Mouse (Mus musculus) liver, postnatal 0 days (tissue): ENCODE measurements at regions not wholly inside any gene's neighbourhood (a gene's known extent, or its start where the extent isn't known, plus 50 kb on each side); places are given as distances from the start of the nearest gene placed in this dataset.

Experiments
- ATAC-seq: fragments of 200-750 bp; cut with Nextera tagmentation; 2 replicates; pipeline ENCODE4 v1.8.0; 2017; ENCODE audit warnings: mild to moderate bottlenecking, moderate library complexity
- DNase-seq: peaks from one replicate; pipeline ENCODE4 v3.0.0-alpha.2; 2016
- H3K27ac ChIP-seq: fragments of 300-500 bp; sonication (generic); 2 replicates; pipeline ENCODE4 v1.5.1; 2014; ENCODE audit warnings: antibody characterized with exemption, moderate library complexity, mild to moderate bottlenecking, low read depth
- H3K27me3 ChIP-seq: fragments of 300-500 bp; sonication (generic); 2 replicates; pipeline ENCODE4 v1.6.1; 2014; ENCODE audit warnings: low read length, control low read depth, mixed read lengths; ENCODE audit not compliant: insufficient read depth
- H3K36me3 ChIP-seq: fragments of 300-500 bp; sonication (generic); replicated peaks from 2 replicates; pipeline ENCODE4 v1.6.1; 2014; ENCODE audit warnings: mild to moderate bottlenecking, control low read depth, low read length, moderate library complexity, mixed read lengths; ENCODE audit not compliant: insufficient read depth
- H3K4me1 ChIP-seq: fragments of 300-500 bp; sonication (generic); 2 replicates; pipeline ENCODE4 v1.6.1; 2014; ENCODE audit warnings: antibody characterized with exemption, mild to moderate bottlenecking, control low read depth; ENCODE audit not compliant: insufficient read depth
- H3K4me2 ChIP-seq: fragments of 300-500 bp; sonication (generic); 2 replicates; pipeline ENCODE4 v1.6.1; 2014; ENCODE audit warnings: low read depth, mild to moderate bottlenecking, low read length, moderate library complexity, mixed read lengths
- H3K4me3 ChIP-seq: fragments of 300-500 bp; sonication (generic); 2 replicates; pipeline ENCODE4 v1.5.1; 2014; ENCODE audit warnings: low read depth, low read length
- H3K9ac ChIP-seq: fragments of 300-500 bp; sonication (generic); replicated peaks from 2 replicates; pipeline ENCODE4 v1.6.1; 2014; ENCODE audit warnings: mild to moderate bottlenecking, moderate library complexity
- H3K9me3 ChIP-seq: fragments of 300-500 bp; sonication (generic); 2 replicates; pipeline ENCODE4 v1.6.1; 2016; ENCODE audit warnings: mild to moderate bottlenecking, control low read depth, low read length, mixed read lengths
- CTCF ChIP-seq: sonication (generic); IDR thresholded peaks from 2 replicates; pipeline ENCODE4 v1.5.1; 2016; ENCODE audit warnings: antibody characterized with exemption, low read depth
- EP300 ChIP-seq: IDR thresholded peaks from 2 replicates; pipeline ENCODE4 v1.6.1; 2016; ENCODE audit warnings: antibody characterized with exemption, low read depth, mild to moderate bottlenecking
- WGBS: fragments of 180-500 bp; shearing (Covaris S2); extraction: QIAGEN DNeasy Blood & Tissue Kit; methylation state at CpG from one replicate; pipeline ENCODE4 v1.1.7; 2014; ENCODE audit not compliant: insufficient replicate concordance; 5-methylcytosine and 5-hydroxymethylcytosine counted together

- no peak overlapping the region for H3K27ac ChIP-seq
- no peaks in the 10 kb centered on the region for H3K36me3 ChIP-seq
- no peak overlapping the region for H3K9ac ChIP-seq
- H3K4me2 ChIP-seq, result no peak overlapping the region
- ATAC-seq, result no peak
- TF ChIP-seq CTCF (no peak), EP300 (no peak)
- WGBS, result 80% methylated on average over 3 of the region's 3 CpGs
- H3K4me3 ChIP-seq, result no peak overlapping the region
- peaks cover 3% of the 10 kb centered on the region; the same call in 1 of the 2 replicates for H3K9me3 ChIP-seq
- DNase-seq, result no peak
- no peaks in the 10 kb centered on the region for H3K4me1 ChIP-seq
- no peaks in the 10 kb centered on the region for H3K27me3 ChIP-seq
Observed at GRCm38 (mm10) chr7:134436917-134437316, 51.5 kb upstream of the D7Ertd443e start.

GRCm38 (mm10) chr7:134439281-134439680 lies 53.8 kb upstream of the D7Ertd443e start:
- Histone ChIP-seq H3K4me3 (no peak overlapping the region), H3K4me1 (no peaks in the 10 kb centered on the region), H3K9ac (no peak overlapping the region), H3K9me3 (peaks cover 3% of the 10 kb centered on the region; the same call in 1 of the 2 replicates), H3K36me3 (no peaks in the 10 kb centered on the region), H3K4me2 (no peak overlapping the region), H3K27ac (no peak overlapping the region), H3K27me3 (no peaks in the 10 kb centered on the region)
- 80% methylated on average over 5 of the region's 5 CpGs for WGBS
- no peak for TF ChIP-seq CTCF
- TF ChIP-seq EP300, result no peak
- DNase-seq (no peak), ATAC-seq (no peak)

DNA sequence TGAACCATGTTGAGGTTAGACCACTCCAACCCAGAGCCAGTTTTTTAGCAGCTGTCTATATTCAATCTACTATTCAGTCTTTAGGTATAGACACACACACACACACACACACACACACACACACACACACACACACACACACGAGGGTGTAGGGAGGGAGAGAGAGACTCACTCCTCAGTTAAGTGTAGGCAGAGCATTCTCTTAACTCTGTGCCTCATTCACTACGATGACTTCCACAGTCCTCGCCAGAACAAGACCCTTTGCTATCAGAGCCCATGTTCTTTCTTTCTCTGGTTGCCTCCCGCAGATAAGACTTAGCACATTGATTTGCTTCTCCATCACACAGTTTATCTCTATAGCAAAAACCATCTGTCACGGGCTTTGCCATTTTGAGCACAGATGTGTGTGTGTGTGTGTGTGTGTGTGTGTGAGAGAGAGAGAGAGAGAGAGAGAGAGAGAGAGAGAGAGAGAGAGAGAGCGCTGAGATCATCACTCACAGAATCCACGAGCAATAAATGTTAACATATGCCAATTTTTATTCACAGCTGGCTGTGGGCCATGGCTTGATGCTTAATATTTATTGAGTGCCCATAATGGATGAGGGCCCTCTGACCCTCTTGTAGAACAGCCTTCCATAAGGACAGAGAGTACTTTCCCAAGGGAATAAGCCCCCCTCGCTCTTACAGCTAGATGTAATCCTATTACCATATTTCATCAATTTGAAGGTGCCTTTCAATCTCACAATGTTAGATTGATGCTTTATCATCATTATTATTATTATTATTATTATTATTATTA lies 59.7 kb upstream of the D7Ertd443e start:
- 57% methylated on average over 8 of the region's 8 CpGs for whole genome bisulfite sequencing
- Histone ChIP-seq H3K9ac (no peak overlapping the region), H3K9me3 (no peaks in the 10 kb centered on the region), H3K4me3 (no peak overlapping the region), H3K36me3 (no peaks in the 10 kb centered on the region), H3K27ac (no peak overlapping the region), H3K4me1 (no peaks in the 10 kb centered on the region), H3K27me3 (no peaks in the 10 kb centered on the region), H3K4me2 (no peak overlapping the region)
- DNase-seq (no peak), ATAC-seq (no peak)
- TF ChIP-seq EP300 (no peak), CTCF (no peak)

DNA sequence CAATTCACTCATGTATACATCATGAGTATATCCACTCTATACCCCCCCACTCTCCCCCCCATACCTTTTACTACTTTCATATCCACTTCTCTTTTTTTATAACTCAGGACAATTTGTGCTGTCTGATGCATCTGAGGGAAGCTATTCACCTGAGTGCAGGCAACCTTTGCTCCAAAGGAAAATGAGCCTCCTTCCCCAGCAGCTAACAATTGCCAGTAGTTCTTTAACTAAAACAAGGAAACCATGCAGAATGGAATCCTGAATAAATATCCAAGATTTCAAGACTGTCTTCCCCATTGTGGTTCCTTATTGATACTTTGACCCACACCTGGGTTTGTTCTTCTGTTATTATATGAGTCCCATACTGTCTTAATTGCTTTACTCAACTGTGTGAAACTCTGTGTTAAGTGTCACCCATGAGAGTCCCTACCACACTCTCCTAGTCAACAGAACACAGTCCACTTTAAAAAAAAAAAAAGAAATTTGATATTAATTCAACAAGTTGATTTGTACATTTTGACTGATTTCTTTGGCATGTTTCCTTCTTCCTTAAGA lies 62.3 kb upstream of the D7Ertd443e start:
- Histone ChIP-seq H3K27ac (no peak overlapping the region), H3K4me2 (no peak overlapping the region), H3K36me3 (no peaks in the 10 kb centered on the region), H3K9me3 (no peaks in the 10 kb centered on the region), H3K4me3 (no peak overlapping the region), H3K27me3 (no peaks in the 10 kb centered on the region), H3K4me1 (no peaks in the 10 kb centered on the region), H3K9ac (no peak overlapping the region)
- DNase-seq, result no peak
- TF ChIP-seq CTCF, result no peak
- no peak for TF ChIP-seq EP300
- ATAC-seq, result no peak

- Histone ChIP-seq H3K36me3 (no peaks in the 10 kb centered on the region), H3K4me1 (no peaks in the 10 kb centered on the region), H3K27ac (no peak overlapping the region), H3K9me3 (no peaks in the 10 kb centered on the region), H3K27me3 (no peaks in the 10 kb centered on the region), H3K4me2 (no peak overlapping the region), H3K9ac (no peak overlapping the region), H3K4me3 (no peak overlapping the region)
- TF ChIP-seq CTCF (no peak), EP300 (no peak)
- DNase-seq (no peak), ATAC-seq (no peak)
- 58% methylated on average over 2 of the region's 2 CpGs for WGBS
Observed at GRCm38 (mm10) chr7:134448831-134449230, 63.4 kb upstream of the D7Ertd443e start.

DNA sequence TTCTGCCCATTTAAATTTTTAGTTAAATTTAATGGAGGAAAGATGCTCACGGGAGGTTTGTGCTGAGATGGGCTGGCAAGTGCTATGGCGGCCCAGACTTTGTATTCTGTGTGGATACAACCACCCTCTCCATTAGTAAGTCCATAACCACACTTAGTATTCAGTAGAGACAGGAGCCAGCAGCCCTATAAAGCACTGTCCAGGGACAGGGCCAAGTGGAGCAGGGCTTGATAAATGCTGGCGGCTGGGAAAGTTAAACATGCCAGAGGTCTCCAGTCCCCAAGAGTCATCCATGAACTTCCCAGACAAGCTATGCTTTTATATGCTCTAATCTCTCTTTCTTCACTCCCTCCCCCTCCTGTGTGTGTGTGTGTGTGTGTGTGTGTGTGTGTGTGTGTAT lies 77.2 kb upstream of the D7Ertd443e start:
- H3K4me1 ChIP-seq, result no peaks in the 10 kb centered on the region
- no peaks in the 10 kb centered on the region for H3K9me3 ChIP-seq
- no peak overlapping the region for H3K27ac ChIP-seq
- ATAC-seq (no peak), DNase-seq (no peak)
- no peak overlapping the region for H3K4me3 ChIP-seq
- no peak overlapping the region for H3K4me2 ChIP-seq
- no peaks in the 10 kb centered on the region for H3K36me3 ChIP-seq
- WGBS, result 78% methylated on average over 3 of the region's 3 CpGs
- TF ChIP-seq CTCF, result no peak
- no peaks in the 10 kb centered on the region for H3K27me3 ChIP-seq
- H3K9ac ChIP-seq, result no peak overlapping the region
